Mouse (Mus musculus) macrophage (primary cell): ENCODE data around the gene Tpst1. TPM values are rescaled to one million over a fixed set of nuclear protein-coding genes. Genes with fewer than 3 reads are reported as not detected.
"Not testable (repeated sequence)": the region's sequence is repeated elsewhere in the genome, so short reads cannot be mapped to it uniquely, and the experiment has no call there.

Experiments
- H3K27ac ChIP-seq: fragments of 350-480 bp; formaldehyde crosslinking; 2 replicates; pipeline ENCODE4 v1.9.0; 2021
- H3K36me3 ChIP-seq: fragments of 350-480 bp; formaldehyde crosslinking; 2 replicates; pipeline ENCODE4 v1.9.0; 2021; ENCODE audit errors: inconsistent target
- H3K4me3 ChIP-seq: fragments of 350-480 bp; formaldehyde crosslinking; 2 replicates; pipeline ENCODE4 v1.9.0; 2021; ENCODE audit errors: inconsistent target
- H3K79me2 ChIP-seq: fragments of 350-480 bp; formaldehyde crosslinking; 2 replicates; pipeline ENCODE4 v1.9.0; 2021; ENCODE audit errors: inconsistent target
- WGBS: methylation state at CpG from one replicate; pipeline ENCODE4 v1.1.7; 2026; ENCODE audit warnings: inconsistent platforms; ENCODE audit not compliant: missing documents; 5-methylcytosine and 5-hydroxymethylcytosine counted together
- polyA plus RNA-seq: library from polyadenylated mRNA; stranded (reverse); fragments of 250-400 nt; gene quantifications from 3 replicates; pipeline ENCODE4 v1.2.4, GENCODE M21; 2018; ENCODE audit warnings: inconsistent platforms
- total RNA-seq, 78 experiments: library from RNA; depleted of rRNA; stranded (reverse); fragments of 250-400 nt; gene quantifications; 1 replicate in 9 of 78; 2 replicates in 24 of 78; 3 replicates in 43 of 78; 4 replicates in 2 of 78; pipeline ENCODE4 v1.2.4; 2018; ENCODE audit warnings: inconsistent platforms in 56 of 78

Gene Tpst1
- 10 to 100 TPM in 24 of 26 experiments, 1 to 10 TPM in 2; 5.5 to 91.3 (median 29.3) TPM for total RNA-seq (2018; cell fraction: chromatin; rRNA removed)
- total RNA-seq (2018; cell fraction: cytosol; rRNA removed), result 10 to 100 TPM; 11.9 to 59.0 (median 27.8) TPM
- 10 to 100 TPM in 25 of 26 experiments, 1 to 10 TPM in 1; 9.1 to 73.2 (median 38.8) TPM for total RNA-seq (2018; cell fraction: nucleus; rRNA removed)
- 11.0 to 26.4 TPM (median 21.7 TPM) in 3 replicates for polyA plus RNA-seq

DNA sequence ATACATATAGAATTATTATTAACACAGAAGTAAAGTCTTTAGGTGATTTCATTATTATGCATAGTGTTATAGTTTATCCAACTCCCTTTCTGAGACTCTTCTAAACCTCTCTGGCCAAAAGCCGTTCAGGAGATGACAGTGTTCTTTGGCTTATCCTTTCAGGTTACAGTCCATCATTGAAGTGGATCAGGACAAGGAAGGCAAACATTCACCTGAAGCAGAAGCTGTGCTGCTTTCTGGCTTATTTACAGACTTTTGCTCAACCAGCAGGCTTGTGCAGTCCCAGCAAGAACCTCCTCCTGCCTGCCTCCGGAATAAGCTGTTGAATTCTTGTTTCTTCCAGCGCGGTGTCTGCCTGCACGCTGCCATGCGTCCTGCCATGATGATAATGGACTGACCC, at the start of gene Tpst1:
Gene Tpst1, plus strand, starts transcription at position 301 of the 400 bp plus-strand sequence.
- no peaks in the 10 kb centered on the region for H3K79me2 ChIP-seq
- WGBS, result 91% methylated on average over 6 of the region's 6 CpGs
- H3K27ac ChIP-seq, result no peak within 1 kb of the TSS
- H3K36me3 ChIP-seq, result no peaks in the 10 kb centered on the region
- H3K4me3 ChIP-seq, result no peak within 1 kb of the TSS

DNA sequence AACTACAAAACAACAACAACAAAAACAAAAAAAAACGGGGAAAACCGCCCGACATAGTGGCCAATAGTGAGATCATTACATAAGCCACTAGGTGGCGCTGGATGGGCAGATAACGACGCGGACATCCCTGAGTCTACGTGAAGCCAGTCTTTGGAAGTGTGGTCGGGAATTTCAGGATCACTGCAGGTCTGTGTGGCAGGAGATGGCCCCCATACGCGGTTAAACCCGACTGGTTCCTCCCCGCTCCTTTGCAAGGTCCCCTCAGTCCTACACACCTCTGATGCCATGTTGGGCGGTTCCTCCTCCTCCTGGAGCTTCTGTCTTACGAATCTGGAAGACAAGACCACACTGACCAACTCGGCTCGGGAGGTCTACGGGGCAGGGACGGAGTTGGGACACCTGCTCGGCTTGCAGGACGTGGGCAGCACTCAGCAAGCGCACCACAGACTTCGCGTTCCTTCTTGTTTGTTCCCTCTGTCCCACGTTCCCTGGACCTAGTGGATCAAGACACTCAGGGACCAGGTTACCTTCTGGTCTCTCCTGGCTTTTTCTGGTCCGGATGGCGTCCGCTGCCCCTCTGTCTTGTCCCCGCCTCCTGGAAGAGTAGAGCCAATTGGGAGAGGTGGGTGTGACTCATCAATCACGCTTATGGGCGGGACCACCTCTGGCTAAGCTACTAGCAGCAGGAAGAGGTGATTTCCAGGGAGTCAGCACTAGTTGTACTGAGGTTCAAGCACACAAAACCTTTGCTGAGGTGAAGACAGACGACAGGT, 49.2 kb upstream of the Tpst1 start:
- Histone ChIP-seq H3K27ac (peak overlapping the region; percentile 58), H3K79me2 (peaks cover 35% of the 10 kb centered on the region; the same call in 1 of the 2 replicates), H3K4me3 (peak overlapping the region; percentile 68), H3K36me3 (peaks cover 3% of the 10 kb centered on the region; the same call in 1 of the 2 replicates)
- WGBS, result under 1% methylated on average over 32 of the region's 32 CpGs

DNA sequence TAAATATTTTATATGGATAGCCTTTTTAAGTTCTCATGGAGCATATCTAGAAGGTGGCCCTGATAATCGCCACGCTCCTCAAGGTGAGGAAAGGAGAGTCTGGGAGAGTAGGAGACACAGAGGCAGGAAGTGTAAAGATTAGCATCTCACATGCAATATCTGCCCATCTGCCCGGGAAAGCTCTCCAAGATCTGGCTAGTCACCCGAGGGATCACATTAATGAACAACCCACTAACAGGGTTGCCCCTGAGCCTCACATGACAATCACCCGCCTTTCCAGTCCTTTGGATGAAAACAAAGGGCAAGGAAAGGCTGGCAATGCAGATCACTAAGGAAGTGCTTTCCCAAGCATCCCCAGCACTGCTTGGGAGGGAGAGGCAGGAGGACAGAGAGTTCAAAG, 46.0 kb upstream of the Tpst1 start:
- H3K4me3 ChIP-seq, result no peak overlapping the region
- no peak overlapping the region for H3K27ac ChIP-seq
- no peaks in the 10 kb centered on the region for H3K36me3 ChIP-seq
- 80% methylated on average over 5 of the region's 5 CpGs for WGBS
- peaks cover 42% of the 10 kb centered on the region for H3K79me2 ChIP-seq

DNA sequence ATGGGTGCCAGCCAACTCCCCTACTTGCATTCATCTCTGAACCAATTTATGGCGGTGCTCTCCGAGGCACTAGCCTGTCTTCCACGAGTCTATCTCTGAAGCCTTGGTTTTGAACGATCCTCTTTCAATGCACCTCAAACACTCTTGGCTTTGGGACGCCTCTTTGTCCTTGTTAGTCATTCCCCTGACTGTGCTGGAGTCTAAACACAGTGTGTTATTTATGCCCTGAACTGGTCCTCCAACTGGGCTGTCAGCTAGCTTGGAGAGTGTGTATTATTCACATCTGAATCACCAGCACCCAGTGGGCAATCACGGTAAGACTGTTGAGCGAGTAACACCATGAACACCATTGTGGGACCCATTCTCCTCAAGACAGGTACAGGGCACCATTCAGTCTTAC, 45.4 kb upstream of the Tpst1 start:
- Histone ChIP-seq H3K27ac (no peak overlapping the region), H3K79me2 (peaks cover 42% of the 10 kb centered on the region), H3K36me3 (no peaks in the 10 kb centered on the region), H3K4me3 (no peak overlapping the region)
- WGBS, result 89% methylated on average over 7 of the region's 7 CpGs

DNA sequence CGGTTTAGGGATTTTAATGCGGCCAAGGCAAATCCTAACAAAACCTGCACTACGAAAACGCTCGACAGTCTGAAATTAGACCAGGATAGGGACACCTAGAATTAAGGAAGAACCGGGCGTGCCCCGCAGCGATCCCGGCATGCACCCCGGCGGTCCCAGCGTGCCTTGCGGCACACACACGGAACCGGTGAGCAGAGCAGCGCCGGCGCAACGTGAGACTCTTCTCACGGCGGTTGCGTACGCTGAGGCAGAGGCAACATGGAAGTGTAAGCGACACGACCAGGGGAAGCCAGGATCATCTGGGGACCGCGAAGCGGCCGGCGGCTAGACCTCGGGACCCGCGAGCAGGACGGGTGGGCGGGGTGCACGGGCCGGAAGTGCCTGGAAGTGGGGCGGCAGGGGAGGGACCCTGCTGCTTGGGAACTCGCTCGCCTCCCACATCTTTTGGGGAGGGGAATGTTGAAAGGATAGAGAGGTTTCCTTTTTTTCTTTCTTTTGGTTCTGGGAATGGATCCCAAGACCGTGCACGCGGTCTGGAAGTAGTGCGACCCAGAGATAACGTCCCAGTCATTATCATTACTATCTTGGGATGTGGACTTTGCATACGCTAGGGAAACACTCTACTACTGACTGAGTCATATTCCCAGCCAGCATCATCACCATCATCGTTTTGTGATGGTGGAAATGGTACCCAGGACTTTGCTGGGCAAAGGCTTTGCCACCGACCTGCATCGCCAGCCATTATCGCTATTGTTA, 43.8 kb upstream of the Tpst1 start, which contains the start of the genes Asl and Crcp:
Gene Asl, minus strand, starts transcription at position 106 of the 756 bp plus-strand sequence.
Gene Crcp, plus strand, starts transcription at position 149 of the 756 bp plus-strand sequence.
- no peaks in the 10 kb centered on the region for H3K36me3 ChIP-seq
- WGBS, result 2% methylated on average over 48 of the region's 51 CpGs
- H3K4me3 ChIP-seq, result peak within 1 kb of the TSS; percentile 74
- peaks cover 49% of the 10 kb centered on the region for H3K79me2 ChIP-seq
- H3K27ac ChIP-seq, result peak within 1 kb of the TSS; percentile 47

DNA sequence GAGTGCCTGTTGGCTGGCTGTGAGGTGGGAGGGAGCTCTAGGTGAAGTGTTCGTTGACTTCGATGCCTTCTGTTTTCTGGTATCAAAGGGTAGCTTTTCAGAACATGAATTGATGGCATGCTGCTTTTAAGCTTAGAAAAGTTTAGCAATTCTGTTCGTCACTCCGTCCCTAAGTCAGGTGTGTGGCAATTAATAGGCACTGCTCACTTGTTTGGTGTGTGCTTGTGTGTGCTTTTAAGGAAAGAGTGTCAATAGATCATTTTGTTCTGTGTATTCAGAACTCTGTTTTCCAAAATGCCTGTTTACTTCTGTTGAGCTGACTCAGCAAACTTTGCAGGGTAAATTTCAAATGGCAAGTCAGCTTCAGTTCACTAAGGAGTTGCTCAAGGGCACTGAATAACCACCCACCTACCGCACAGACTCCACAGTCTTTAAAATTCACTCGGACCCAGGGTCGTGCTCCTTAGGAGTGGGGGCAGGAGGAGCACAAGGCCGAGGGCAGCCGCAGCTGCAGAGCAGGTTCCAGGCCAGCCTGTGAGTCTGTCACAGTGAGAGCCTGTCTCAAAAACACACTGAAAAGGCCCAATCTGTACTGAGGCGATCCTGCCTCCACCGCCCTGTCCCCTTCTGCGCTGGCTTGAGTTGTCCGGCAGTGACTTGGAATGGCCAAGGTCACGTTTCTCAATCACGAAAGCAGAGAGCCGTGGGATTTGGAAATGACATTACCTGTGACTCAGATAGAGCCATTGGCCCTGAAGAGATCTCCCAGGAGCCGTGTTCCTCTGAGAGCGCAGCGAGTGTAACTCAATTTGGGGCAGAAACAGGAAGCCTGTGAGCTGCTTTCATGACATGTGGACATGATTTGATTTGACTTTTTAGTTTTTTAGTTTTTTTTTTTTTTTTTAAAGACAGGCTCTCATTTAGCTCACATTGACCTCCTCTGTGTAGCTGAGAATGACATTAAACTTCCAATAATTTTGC, 41.4 kb upstream of the Tpst1 start:
- Histone ChIP-seq H3K27ac (no peak overlapping the region), H3K36me3 (no peaks in the 10 kb centered on the region), H3K4me3 (no peak overlapping the region), H3K79me2 (peaks cover 62% of the 10 kb centered on the region)
- 94% methylated on average over 19 of the region's 19 CpGs for WGBS

DNA sequence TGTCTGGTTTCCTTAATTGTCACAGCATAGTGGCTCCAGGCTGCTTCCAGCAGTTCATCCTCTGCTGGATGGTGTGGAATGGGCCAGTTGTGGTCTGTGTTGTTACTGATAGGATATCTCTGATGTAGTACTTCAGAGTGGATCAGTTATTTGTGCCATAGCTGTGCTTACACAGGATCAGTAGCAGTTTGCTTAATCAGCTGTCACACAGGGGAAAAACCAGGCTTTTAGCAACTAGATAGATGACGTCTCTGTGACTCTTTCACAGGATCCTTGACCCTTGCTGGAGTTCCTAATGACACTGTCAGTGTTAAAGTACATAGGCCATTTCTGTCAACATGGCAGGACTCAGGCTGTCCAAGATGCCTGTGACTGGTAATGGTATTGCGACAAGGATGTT, 39.3 kb upstream of the Tpst1 start:
- H3K27ac ChIP-seq, result no peak overlapping the region
- peaks cover 13% of the 10 kb centered on the region; the same call in 1 of the 2 replicates for H3K36me3 ChIP-seq
- H3K4me3 ChIP-seq, result no peak overlapping the region
- 95% methylated on average over 2 of the region's 2 CpGs for WGBS
- H3K79me2 ChIP-seq, result peaks cover 62% of the 10 kb centered on the region

DNA sequence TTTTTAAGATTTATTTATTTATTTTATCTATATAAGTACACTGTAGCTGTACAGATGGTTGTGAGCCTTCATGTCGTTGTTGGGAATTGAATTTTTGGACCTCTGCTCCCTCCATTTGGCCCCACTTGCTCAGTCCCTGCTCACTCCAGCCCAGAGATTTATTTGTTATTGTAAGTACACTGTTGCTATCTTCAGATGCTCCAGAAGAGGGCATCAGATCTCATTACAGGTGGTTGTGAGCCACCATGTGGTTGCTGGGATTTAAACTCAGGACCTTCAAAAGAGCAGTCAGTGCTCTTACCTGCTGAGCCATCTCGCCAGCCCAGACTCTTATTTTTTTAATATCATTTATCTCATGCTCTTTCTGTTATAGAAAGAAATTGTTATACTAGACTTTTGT, 36.8 kb upstream of the Tpst1 start:
- H3K36me3 ChIP-seq, result peaks cover 23% of the 10 kb centered on the region; the same call in 1 of the 2 replicates
- 75% methylated on average over 2 of the region's 2 CpGs for WGBS
- not testable (repeated sequence) for H3K4me3 ChIP-seq, H3K27ac ChIP-seq
- peaks cover 43% of the 10 kb centered on the region for H3K79me2 ChIP-seq

DNA sequence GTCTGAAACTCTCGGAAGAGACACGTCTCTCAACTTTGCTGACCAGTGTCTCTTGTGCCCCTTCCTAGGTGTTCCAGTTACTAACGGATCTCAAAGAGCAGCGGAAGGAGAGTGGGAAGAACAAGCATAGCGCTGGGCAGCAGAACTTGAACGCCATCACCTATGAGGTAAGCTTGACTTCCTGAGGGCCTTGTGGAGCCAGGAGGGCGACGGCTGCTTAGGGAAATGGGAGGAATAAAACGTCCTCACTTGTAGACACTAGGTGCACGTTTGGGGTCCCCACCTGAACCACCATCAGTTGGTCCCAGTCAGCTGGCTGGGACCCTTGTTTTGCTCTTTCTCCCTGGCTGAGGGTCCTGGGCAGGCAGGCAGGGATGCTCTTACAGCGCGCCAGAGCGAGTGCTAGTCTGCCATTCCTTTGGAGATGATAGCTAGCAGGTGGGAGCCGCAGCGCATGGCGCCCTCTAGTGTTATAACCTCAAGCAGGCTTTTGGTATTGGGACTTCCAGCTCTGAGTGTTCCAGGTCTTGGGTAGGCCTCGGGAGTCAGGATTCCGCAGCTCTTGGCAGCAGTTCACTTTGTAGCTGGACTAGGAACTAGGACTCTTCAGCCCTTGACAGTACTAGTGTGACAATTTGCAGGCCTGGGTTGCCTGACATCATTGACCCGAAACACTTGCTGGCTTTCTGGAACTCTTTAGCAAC, 35.2 kb upstream of the Tpst1 start:
- Histone ChIP-seq H3K27ac (no peak overlapping the region), H3K36me3 (peaks cover 39% of the 10 kb centered on the region; the same call in 1 of the 2 replicates), H3K4me3 (no peak overlapping the region), H3K79me2 (peaks cover 27% of the 10 kb centered on the region)
- WGBS, result 86% methylated on average over 19 of the region's 19 CpGs

DNA sequence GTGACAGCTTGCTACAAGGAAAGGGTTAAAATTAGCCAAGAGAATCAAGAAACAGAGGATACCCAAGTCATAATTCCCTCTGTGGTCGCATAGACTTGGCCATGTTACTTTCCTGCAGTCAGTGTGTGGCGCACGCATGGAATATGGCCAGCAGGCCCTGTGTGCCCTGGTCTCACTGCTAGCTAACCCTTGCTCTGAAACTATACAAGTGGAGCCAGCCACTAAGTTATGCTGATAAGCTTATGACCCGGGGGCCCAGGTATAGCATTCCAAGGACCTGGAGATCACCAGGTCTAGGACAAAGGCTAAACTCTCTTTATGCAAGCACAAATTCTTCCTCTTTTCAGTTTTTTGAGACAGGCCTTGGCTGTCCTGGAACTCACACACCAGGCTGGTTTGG, 32.3 kb upstream of the Tpst1 start:
- Histone ChIP-seq H3K4me3 (no peak overlapping the region), H3K79me2 (no peaks in the 10 kb centered on the region; the same call in 1 of the 2 replicates), H3K36me3 (peaks cover 50% of the 10 kb centered on the region; the same call in 1 of the 2 replicates), H3K27ac (no peak overlapping the region)
- 91% methylated on average over 4 of the region's 4 CpGs for WGBS

DNA sequence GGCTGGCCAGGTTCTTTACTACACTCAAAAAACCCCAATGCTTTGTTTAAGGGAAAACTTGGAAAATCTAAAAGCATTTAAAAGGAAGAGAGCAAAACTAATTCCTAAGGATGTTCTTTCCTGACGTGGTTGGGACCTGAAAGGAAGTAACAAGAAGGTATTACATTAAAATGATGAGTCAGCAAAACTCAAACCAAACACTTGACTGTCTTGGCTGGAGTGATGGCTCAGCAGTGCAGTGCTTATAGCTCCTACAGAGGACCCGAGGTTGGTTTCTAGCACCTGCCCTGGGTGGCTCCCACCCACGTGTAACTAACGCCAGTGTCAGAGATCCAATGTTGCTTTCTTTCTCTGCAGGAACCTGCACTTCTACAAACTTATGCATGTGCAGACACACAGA, 31.9 kb upstream of the Tpst1 start:
- Histone ChIP-seq H3K4me3 (no peak overlapping the region), H3K36me3 (peaks cover 55% of the 10 kb centered on the region; the same call in 1 of the 2 replicates), H3K79me2 (no peaks in the 10 kb centered on the region), H3K27ac (no peak overlapping the region)
- 71% methylated on average over 4 of the region's 4 CpGs for WGBS

DNA sequence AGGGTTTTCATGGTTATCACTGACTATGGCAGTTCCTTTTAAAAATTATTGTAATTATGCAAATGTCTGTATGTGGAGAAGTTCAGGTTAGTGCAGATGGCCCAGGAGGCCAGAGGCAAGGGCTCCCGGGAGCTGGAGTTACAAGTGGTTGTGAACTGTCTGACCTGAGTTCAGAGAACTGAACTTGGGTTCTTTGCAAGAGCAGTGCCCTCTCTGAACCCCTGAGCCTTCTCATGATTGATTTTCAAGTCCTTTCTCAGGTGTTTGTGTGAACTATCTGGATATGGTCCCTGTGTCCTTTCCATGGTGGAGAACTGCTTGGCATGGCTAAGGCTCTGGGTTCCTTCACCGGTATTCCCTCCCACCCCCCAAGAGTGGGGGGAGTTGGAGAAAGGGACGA, 29.4 kb upstream of the Tpst1 start:
- WGBS, result 100% methylated on average over 3 of the region's 3 CpGs
- Histone ChIP-seq H3K36me3 (peaks cover 62% of the 10 kb centered on the region), H3K79me2 (no peaks in the 10 kb centered on the region), H3K27ac (no peak overlapping the region), H3K4me3 (no peak overlapping the region)

DNA sequence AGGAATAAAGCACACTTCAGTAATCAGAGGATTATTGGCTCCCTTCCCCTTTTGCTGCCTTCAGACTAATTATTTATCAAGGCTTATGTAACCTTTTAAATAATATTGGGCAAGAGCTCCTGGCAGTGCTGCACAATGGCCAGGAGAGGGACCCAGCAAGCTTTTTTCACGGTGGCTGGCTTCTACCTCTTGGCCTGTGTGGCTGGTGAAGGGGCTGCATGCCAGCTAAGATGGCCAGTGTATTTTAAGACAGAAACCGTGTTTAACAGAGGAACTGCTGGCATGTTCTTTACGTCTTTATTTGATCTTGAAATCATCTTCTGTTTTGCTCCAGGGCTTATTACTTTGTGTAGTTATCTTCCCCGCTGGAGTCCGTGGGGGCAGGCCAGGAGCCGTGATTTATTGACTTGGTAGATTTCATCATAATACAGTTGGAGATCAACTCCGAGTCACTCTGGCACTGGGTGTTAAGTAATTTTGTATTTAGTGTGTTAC, 28.9 kb upstream of the Tpst1 start:
- 60% methylated on average over 7 of the region's 7 CpGs for WGBS
- Histone ChIP-seq H3K79me2 (no peaks in the 10 kb centered on the region), H3K36me3 (peaks cover 67% of the 10 kb centered on the region), H3K27ac (no peak overlapping the region), H3K4me3 (no peak overlapping the region)
